Mouse (Mus musculus) heart, postnatal 0 days (tissue): ENCODE measurements at regions not wholly inside any gene's neighbourhood (a gene's known extent, or its start where the extent isn't known, plus 50 kb on each side); places are given as distances from the start of the nearest gene placed in this dataset.

ENCODE experiments used
- CTCF ChIP-seq: IDR thresholded peaks from 2 replicates; pipeline ENCODE4 v1.5.1; 2016; ENCODE audit warnings: antibody characterized with exemption, control low read depth, low read depth
- EP300 ChIP-seq: IDR thresholded peaks from 2 replicates; pipeline ENCODE4 v1.6.1; 2016; ENCODE audit warnings: antibody characterized with exemption, low read depth

DNA sequence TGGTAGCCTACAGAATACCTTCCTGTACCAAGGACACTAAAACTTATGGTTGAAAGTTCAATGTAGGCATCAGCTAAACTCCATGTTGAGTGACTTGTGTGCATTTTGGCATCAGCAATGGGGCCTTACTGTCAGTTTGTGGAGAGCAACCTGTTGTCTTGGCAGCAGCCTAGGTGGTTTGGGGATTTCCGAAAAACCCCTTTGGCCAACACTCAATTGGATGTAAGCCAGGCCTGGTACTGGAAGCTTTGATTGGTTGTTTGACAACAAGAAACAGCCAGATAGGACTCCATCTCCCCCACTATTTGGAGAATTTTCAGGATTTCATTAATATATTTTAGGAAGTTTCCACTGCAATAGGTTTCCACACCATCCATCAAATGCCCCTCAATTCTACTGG, 390.6 kb upstream of the 2610001J05Rik start:
- no peak for TF ChIP-seq EP300
- no peak for TF ChIP-seq CTCF
